Mouse (Mus musculus) liver, adult 2 months (tissue): ENCODE measurements at regions not wholly inside any gene's neighbourhood (a gene's known extent, or its start where the extent isn't known, plus 50 kb on each side); places are given as distances from the start of the nearest gene placed in this dataset.

ENCODE experiments used
- DNase-seq: peaks from one replicate; pipeline ENCODE4 v3.0.0-alpha.2; 2011; ENCODE audit warnings: low read depth, low spot score; ENCODE audit errors: extremely low read depth
- H3K27ac ChIP-seq: fragments of 200-500 bp; replicated peaks from 2 replicates; pipeline ENCODE4 v1.5.1; 2012; ENCODE audit warnings: low read depth, mild to moderate bottlenecking, control low read depth, inconsistent platforms, low read length; ENCODE audit not compliant: insufficient read depth
- H3K27me3 ChIP-seq: fragments of 200-500 bp; 2 replicates; pipeline ENCODE4 v1.6.1; 2012; ENCODE audit warnings: mild to moderate bottlenecking, moderate library complexity, low read length, inconsistent platforms; ENCODE audit not compliant: control insufficient read depth, insufficient read depth
- H3K36me3 ChIP-seq: fragments of 200-500 bp; 2 replicates; pipeline ENCODE4 v1.6.1; 2012; ENCODE audit warnings: low read length, inconsistent platforms; ENCODE audit not compliant: control insufficient read depth, insufficient read depth
- H3K4me1 ChIP-seq: fragments of 200-500 bp; 2 replicates; pipeline ENCODE4 v1.6.1; 2011; ENCODE audit warnings: low read length; ENCODE audit not compliant: control insufficient read depth, insufficient read depth
- H3K4me3 ChIP-seq: fragments of 200-500 bp; 2 replicates; pipeline ENCODE4 v1.5.1; 2011; ENCODE audit warnings: low read depth, mild to moderate bottlenecking, control low read depth, low read length, moderate library complexity; ENCODE audit not compliant: insufficient read depth
- H3K79me2 ChIP-seq: fragments of 200-500 bp; 2 replicates; pipeline ENCODE4 v1.6.1; 2012; ENCODE audit warnings: inconsistent platforms, mild to moderate bottlenecking, low read length, moderate library complexity; ENCODE audit not compliant: control insufficient read depth, insufficient read depth
- H3K9ac ChIP-seq: fragments of 200-500 bp; 2 replicates; pipeline ENCODE4 v1.6.1; 2012; ENCODE audit warnings: low read depth, mild to moderate bottlenecking, control low read depth, inconsistent platforms, low read length
- CTCF ChIP-seq: fragments of 200-500 bp; IDR thresholded peaks from 2 replicates; pipeline ENCODE4 v1.5.1; 2011; ENCODE audit warnings: low read depth, low read length, control low read depth
- POLR2A ChIP-seq: fragments of 200-500 bp; IDR thresholded peaks from 2 replicates; pipeline ENCODE4 v1.6.1; 2011; ENCODE audit warnings: low read length, control low read depth; ENCODE audit not compliant: insufficient read depth; ENCODE audit errors: extremely low read depth
- WGBS: fragments of 180-500 bp; shearing (Covaris S2); methylation state at CpG from one replicate; pipeline ENCODE4 v1.1.7; 2018; 5-methylcytosine and 5-hydroxymethylcytosine counted together

GRCm38 (mm10) chr13:83880772-83881171, 341.3 kb upstream of the Tmem161b start:
- no peak for DNase-seq
- no peak overlapping the region for H3K4me3 ChIP-seq
- no peak overlapping the region for H3K27ac ChIP-seq
- 92% methylated on average over 2 of the region's 2 CpGs for WGBS
- H3K79me2 ChIP-seq: no peaks in the 10 kb centered on the region
- TF ChIP-seq CTCF (no peak), POLR2A (no peak)
- H3K9ac ChIP-seq: no peak overlapping the region
- no peaks in the 10 kb centered on the region for H3K36me3 ChIP-seq
- H3K27me3 ChIP-seq: no peaks in the 10 kb centered on the region
- H3K4me1 ChIP-seq: no peaks in the 10 kb centered on the region

- Histone ChIP-seq H3K79me2 (no peaks in the 10 kb centered on the region), H3K27ac (no peak overlapping the region), H3K4me1 (no peaks in the 10 kb centered on the region), H3K27me3 (no peaks in the 10 kb centered on the region), H3K9ac (no peak overlapping the region), H3K36me3 (no peaks in the 10 kb centered on the region), H3K4me3 (no peak overlapping the region)
- 79% methylated on average over 1 of the region's 1 CpGs for WGBS
- TF ChIP-seq POLR2A: no peak
- no peak for TF ChIP-seq CTCF
- no peak for DNase-seq
These were observed 339.3 kb upstream of the Tmem161b start for GRCm38 (mm10) chr13:83882839-83883238.

GRCm38 (mm10) chr13:83883821-83884220, 338.3 kb upstream of the Tmem161b start:
- no peaks in the 10 kb centered on the region for H3K36me3 ChIP-seq
- no peaks in the 10 kb centered on the region for H3K27me3 ChIP-seq
- no peak overlapping the region for H3K4me3 ChIP-seq
- H3K79me2 ChIP-seq: no peaks in the 10 kb centered on the region
- H3K27ac ChIP-seq: no peak overlapping the region
- 74% methylated on average over 4 of the region's 4 CpGs for WGBS
- no peak for TF ChIP-seq CTCF
- no peak for TF ChIP-seq POLR2A
- no peak overlapping the region for H3K9ac ChIP-seq
- no peak for DNase-seq
- H3K4me1 ChIP-seq: no peaks in the 10 kb centered on the region

DNA sequence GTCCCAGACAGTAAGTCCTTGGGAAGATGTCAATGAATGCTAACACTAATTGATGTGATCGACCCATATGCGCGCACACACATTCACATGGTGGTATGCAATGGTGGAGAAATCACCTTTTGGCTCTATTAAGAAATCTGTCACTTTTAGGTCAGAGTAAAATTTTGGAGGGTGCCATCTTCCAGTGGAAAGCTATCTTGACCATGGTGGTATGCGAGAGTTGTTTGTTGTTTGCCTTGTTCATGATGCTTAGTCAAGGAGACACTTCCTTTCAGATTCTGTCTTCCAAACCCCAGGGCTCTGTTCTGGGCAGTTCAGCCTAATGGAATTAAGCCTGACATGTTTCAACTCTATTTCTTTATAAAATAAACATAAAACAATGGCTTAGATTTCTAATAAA, 337.9 kb upstream of the Tmem161b start:
- no peaks in the 10 kb centered on the region for H3K27me3 ChIP-seq
- H3K79me2 ChIP-seq: no peaks in the 10 kb centered on the region
- 91% methylated on average over 4 of the region's 4 CpGs for WGBS
- no peak overlapping the region for H3K4me3 ChIP-seq
- no peaks in the 10 kb centered on the region for H3K36me3 ChIP-seq
- DNase-seq: no peak
- TF ChIP-seq POLR2A (no peak), CTCF (no peak)
- H3K4me1 ChIP-seq: no peaks in the 10 kb centered on the region
- no peak overlapping the region for H3K27ac ChIP-seq
- no peak overlapping the region for H3K9ac ChIP-seq

- Histone ChIP-seq H3K4me3 (no peak overlapping the region), H3K4me1 (no peaks in the 10 kb centered on the region), H3K27me3 (no peaks in the 10 kb centered on the region), H3K79me2 (no peaks in the 10 kb centered on the region), H3K27ac (no peak overlapping the region), H3K36me3 (no peaks in the 10 kb centered on the region), H3K9ac (no peak overlapping the region)
- TF ChIP-seq POLR2A (no peak), CTCF (no peak)
- DNase-seq: no peak
- WGBS: 72% methylated on average over 13 of the region's 13 CpGs
These were observed 337.1 kb upstream of the Tmem161b start for GRCm38 (mm10) chr13:83884766-83885543.

DNA sequence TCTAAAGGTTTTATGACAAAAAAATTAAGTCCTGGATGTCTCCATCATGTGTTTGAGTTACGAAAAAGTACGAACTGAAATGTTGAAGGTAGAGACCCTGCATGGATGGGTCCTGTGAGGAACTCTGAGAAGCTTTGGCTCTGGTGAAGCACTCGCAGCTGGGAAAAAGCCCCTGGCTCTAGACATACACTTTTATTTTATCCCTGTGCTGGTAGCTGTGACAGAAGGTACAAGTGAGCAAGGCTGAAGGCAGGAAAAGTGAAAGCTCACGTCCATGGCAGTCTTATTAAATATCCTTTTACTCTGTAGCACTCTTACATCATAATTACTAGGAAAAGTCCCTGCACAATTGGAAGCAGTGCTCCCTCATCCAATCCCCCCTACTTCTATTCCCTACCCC, 336.4 kb upstream of the Tmem161b start:
- DNase-seq: no peak
- Histone ChIP-seq H3K4me3 (no peak overlapping the region), H3K9ac (no peak overlapping the region), H3K79me2 (no peaks in the 10 kb centered on the region), H3K4me1 (no peaks in the 10 kb centered on the region), H3K27me3 (no peaks in the 10 kb centered on the region), H3K36me3 (no peaks in the 10 kb centered on the region), H3K27ac (no peak overlapping the region)
- TF ChIP-seq POLR2A (no peak), CTCF (no peak)
- WGBS: 72% methylated on average over 4 of the region's 4 CpGs
